Mouse (Mus musculus) embryo, embryonic 9.5 days (tissue): ENCODE data around the gene Crbn.

ENCODE experiments used
- DNase-seq: peaks from one replicate; pipeline ENCODE4 v3.0.0-alpha.2; 2017; ENCODE audit errors: extremely low spot score

The Crbn gene

DNA sequence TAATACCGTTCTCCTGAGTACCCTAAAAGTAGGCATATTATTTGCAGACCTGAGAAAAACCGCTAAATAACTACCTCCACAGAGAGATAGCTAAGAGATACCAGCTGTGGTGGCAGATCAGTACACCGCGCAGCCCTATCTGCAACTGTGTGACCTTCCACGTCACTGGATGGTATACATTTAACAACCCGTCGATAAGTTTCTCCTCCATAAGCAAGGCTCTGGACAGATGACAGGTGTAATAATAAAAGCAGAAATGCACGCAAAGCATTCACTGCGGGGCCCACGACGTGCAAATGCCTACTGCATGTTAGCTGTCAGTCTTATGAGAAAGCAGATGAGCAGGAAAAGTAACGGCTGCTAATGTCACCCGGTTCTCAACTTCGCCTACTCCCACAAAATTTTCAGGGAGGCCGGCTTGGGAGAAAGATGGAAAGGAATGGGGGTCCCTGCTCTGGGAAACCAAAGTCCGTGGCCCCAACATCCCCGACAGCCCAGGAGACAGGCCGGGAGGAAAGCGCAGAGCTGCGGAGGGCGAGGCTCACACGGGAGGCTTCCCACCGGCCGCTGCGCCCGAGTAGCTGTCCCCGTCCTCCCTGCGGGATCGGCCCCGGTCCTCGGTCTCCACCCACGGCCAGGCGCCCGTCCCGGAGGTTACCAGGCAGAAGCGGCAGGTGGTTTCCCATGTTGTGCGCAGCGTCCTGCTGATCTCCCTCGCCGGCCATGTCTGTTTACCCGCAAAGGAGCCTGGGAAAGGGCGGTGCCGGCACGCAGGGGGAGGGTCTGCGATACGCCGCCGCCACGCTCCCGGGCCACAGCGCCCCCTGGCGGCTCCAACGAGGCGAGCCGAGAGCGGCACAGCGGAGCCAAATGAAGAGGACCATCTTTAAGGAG is at the start of gene Crbn:
Gene Crbn (minus strand): TSS at position 745 of the 894 bp plus-strand sequence.
- peak; percentile 90 for DNase-seq

DNA sequence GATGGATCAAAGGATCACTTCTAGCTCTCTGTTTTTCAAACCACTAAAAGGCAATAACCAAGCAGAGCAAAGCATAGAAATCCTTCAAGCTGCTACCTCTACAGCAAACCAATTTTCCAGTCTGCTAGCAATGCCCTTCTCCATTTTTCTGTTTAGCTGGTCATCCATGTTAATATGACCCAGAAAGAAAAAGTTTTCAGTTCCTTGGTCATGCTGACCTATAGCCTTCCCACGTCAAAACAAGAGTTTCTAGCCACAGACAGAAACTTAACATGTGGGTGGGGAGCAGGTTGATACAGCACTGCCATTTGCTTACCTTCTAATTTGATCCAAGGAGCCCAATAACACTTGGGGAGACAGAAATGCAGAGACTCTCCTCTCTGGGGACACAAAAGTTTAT is 40.3 kb upstream of the Crbn start:
- DNase-seq = no peak

DNA sequence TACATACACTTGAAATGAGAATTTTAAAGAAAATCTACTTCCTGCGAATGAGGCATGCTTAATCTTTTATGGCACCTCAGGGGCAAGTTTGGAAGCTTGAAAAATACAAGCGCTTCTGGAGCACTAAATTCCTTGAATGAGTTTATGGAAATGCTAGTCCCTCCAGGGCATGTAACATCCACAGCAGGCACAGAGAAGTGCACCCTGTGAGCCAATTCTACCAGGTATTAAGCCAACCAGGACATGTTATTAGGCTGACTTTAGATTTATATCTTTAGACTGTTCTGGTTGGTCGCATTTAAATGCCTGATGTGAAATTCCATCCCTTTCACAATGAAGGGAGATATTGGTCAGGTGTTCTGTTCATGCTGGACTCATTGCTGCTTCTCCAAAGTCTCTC is 38.2 kb upstream of the Crbn start:
- DNase-seq = no peak

DNA sequence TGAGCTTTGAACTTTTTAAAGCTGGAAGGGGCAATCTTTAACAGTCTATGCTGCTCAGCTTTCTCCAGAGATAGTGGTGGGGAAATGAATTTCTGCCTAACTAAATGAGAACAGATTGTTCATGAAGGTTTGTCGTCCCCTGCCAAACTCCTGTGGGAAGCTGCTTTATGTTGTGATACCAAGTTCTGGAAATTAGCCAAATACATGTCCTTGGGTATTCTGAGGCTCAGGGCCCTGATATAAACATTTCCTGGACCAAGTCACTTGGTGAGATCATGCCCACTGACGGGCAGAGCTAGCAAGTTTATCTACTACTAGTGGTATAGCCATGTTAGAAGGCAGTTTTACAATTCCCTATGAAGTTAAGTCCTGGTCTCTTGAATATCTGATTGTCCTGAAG is 35.4 kb upstream of the Crbn start:
- DNase-seq = no peak

DNA sequence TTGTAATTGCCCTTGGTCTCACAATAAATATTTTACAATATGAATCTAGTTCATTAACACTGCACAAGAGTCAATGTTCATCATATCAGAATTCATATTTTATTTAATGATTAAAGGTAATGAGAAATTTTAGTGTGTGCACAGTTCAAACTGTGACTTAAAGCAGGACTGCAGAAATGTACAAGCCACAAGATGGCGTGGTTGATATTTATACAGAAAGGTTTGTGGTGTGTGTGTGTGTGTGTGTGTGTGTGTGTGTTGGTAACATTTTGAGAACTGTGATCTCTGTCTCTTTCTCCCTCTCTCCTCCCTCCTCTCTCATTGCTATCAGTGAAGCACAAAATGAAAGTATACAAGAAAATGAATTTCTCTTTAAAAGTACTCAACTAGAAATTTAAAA is 22.5 kb upstream of the Crbn start:
- peak; percentile 12 for DNase-seq

DNA sequence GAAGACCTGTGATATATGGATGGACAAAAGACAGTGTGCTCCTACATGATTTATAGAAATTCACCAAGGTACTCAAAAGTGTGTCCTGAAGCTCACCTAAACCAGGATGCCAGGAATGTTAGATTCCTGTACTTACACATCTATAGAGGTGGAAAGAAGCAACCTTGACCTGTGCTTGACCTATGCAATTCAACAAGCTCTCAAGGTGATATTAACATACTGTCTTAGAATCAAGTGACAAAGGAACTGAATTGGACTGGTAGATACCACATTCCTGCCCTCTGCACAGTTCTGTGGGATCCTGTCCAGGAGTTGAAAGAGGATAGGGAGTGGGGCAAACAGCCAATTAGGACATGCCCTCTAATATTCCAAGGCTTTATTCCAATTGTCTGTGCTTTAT is 20.7 kb upstream of the Crbn start:
- DNase-seq = no peak

DNA sequence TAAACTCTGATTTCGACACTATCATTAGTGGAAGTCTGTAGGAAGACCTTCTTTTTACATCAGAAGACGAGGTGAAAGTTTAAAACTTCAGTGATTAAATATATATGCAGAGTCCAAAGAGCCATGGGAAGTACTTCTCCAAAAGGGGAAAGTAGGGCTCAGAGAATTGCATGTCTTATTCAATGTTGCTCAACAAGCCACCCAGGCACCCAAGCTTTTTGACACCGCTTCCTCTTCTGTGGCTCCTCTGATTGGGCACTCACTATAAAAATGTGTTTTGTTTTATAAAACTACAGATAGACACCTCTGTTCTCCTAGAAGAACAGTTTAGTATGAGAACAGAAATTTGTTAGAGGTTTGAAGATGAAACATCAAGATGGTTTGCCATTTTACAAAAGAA is 20.0 kb upstream of the Crbn start:
- no peak for DNase-seq

DNA sequence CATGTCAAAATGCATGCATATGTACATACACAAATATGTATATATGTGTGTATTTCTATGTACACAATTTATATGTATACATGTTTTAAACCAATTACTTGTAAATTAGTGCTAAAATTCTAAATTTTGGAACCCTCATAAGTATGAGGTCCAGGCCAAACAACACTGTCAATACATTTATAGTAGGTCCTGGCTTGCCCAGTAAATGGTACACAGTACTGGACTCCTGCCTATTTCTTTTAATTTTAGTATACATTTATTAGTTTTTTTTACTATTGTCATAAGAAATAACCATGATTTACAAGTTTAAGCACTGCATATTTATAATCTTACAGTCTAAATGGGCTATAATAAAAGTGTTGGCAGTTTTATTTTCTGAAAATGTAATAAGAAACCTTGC is 19.4 kb upstream of the Crbn start:
- DNase-seq = no peak

DNA sequence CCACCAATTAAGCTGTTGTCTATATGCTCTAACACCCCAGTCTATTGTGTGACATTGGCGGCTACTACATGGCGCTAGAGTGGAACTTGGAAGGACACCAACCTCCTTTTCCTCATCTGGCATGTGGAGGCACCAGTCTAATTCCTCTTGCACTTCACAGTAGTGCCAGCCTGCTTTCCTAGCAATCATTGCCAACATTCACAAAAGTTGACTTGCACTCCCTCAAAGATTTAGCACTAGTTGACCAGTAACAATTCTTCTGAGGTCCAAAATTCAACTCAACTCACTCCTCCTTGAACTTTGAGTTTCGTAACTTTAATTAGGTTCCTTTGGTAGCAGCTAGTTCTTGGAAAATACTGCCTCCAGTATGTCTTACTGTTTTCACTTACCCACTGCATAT is 10.8 kb upstream of the Crbn start:
- DNase-seq = no peak

DNA sequence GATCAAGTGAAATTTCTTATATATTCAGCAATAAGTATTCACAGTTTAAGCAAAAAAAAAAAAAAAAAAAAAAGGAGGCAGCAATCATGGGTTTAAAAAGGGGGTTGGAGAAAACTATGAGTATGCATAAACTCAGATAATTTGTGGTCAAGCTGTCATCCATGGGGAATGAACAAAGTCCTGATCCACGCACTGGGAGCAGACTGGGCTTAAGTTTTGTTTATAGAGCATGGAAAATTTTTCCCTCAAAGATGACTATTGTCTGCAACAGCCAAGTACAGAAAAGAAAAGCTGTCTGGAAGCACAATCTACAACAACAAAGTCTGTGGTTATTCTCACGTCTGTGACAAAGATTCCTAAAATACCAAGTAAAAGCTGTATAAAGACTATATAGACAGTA is 9.3 kb upstream of the Crbn start:
- DNase-seq = no peak

DNA sequence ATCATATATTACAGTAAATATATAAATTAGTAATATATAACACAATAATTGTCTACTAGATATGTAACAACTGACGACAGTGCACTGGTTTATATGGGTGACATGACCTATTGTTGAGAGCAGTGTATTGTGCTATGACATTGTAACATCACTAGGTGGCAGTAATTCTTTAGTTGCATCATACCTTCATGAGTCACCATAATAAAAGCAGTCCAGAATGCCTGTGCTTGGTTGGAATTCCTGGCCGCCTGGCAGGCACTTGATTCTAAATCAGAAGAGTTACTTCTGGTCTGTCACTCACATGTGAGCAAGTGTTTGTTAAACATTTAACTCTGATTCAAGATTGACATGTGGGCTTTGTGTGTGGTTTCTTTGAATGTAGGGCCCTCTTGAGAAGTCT is 5.0 kb upstream of the Crbn start:
- peak; percentile 20 for DNase-seq

DNA sequence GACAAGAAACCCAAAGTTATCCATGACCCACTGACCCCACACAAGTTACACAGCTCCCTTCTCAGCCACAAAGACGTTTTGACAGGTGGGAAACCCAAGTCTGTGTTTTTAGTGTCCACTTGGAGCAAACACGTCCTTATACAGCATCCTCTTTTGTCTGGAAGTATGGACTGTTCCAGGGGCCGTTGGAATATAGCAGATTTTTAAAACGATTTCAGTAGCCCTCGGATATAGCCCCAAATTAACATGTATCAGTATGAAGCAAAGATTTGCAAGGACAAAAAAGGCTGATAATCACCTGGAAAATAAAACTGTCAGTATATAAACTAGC is 315 bp upstream of the Crbn start:
- DNase-seq = no peak

DNA sequence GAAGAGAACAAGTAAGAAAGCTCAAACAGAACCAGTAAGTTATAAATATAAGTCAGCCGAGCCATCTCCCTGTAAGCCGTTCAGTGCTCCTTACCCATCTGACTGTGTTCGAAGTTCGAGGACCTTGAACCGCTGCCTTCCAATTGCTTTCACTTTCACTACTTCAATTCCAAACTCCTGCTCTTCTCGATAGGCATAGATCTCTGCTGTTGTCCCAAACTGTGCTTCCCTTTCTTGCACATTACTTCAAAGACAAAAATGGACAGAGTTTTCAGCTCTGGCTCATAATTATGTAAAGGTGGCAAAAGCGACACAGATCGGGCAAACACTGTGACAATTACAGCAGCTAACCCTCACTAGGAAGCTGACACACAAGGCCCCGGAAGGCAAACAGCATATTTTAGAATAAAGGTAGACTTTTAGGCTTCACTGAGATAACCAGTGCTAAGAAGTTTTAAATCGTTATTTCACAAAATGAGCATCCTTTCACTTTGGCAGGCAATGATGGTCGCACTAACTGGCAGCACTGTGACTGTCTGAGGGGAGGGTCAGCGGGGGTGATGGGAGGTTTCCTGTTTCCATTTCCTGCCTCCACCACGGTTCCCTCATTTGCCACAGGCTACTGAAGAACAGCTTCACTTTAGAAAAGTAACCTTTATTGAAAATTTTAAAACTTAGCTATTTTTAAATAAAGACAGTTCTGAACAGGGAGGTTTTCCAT is 5.6 kb downstream of the Crbn start:
- no peak for DNase-seq

DNA sequence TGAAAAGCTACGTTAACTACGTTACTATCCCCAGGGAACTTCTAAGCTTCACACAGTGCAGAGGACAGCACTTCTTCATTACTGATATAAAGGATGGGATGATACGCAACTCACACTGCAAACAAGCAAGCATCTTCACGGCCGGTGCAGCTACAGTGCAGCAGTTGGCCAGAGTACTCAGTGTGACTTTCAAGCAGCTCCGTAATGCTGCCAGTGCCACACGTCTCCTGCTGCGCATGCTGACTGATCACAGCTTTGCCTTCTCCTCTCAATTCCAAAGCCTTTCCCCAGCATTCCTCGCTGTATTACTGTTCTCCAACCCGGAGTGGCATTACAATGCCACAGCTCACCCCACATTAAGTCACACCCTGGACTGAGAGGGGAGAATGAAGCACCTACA is 6.3 kb downstream of the Crbn start:
- DNase-seq = no peak

DNA sequence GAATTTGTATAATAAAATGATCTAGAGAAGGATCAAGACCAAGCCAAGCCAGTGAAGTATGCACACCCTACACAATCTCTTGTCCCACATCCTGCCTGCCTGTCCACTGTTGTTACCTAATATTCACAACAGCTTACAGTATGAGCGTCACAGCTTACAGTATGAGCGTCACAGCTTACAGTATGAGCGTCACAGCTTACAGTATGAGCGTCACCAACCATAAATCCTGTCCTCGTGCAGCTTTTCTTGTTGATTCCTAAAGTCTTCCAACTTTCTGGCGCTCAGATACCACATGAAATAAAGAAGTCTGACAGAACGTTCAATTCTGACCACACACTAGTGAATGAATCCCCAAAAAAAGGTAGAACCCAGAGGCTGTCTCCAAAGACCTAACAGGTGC is 6.8 kb downstream of the Crbn start:
- no peak for DNase-seq

DNA sequence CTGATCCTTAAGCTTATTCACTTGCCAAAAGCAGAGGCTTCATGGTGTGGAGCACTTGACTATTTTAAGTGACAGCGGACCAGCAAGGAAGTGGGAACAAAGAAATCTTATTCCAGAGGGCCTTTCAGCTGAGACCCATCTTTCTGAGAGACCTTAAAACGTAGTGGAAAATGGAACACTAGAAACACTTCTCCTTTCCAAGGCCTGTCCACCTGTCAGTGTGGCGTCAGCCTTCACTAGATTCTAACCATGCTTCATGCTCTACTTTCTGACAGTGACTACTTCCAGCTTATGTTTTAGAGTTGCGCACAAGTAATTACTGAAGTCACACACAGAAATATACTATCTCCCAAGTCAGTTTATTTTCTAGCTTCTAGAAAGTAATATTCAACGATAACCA is 7.4 kb downstream of the Crbn start:
- DNase-seq = no peak

DNA sequence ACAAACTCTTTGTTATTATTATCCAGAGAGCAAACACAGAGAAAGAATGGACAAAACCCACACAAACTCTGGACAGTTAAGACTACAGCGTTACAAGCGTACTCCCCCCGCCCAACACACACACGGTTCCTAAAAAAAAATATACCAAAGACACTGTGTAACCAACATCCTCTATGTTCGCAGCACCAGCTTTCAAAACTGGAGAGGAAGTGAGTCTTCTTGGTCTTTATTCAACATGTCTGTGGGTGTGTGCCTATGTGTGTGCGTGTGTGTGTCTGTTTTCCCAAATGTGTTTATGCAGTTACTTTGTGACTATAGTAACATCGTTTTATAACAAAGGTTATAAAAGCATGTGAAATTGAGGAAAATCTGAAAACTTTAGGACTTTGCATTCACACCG is 8.4 kb downstream of the Crbn start:
- DNase-seq = no peak

DNA sequence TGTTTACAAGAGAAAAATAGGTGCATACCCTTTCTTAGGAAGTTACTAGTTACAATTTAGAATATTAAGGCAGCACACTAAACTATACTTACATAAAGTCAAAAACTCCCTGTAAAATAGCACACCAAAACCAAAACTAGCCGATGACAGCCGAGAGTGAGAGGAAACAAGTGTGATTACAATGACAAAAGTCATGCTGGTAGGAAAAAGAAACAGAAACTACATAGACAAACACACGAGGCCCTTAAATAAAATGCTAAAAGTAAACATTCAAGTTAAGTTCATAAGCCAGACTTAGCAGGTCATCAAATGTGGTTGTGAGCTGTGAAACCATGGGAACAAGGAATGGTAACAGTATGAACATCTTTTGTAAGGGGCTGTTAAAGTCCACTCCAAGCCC is 12.7 kb downstream of the Crbn start:
- DNase-seq = no peak

DNA sequence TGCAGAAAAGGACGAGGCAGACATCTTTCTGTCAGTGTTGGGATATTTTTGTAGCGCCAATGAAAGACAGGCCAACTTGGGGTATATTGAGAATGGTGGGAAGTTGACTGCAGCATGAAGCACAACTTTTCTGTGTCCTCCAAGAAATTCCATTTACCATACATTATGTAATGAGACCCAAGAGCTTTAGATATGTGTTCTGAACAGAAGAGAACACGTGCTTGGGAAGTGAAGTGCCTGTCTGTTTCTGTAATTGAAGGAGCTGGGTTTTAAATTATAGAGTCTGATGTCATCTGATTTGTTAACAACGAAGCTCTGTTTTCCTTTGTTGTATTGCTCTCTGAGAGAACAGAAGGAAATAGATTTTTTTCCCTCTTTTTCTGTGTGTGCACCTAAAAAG is 29.8 kb downstream of the Crbn start:
- no peak for DNase-seq

DNA sequence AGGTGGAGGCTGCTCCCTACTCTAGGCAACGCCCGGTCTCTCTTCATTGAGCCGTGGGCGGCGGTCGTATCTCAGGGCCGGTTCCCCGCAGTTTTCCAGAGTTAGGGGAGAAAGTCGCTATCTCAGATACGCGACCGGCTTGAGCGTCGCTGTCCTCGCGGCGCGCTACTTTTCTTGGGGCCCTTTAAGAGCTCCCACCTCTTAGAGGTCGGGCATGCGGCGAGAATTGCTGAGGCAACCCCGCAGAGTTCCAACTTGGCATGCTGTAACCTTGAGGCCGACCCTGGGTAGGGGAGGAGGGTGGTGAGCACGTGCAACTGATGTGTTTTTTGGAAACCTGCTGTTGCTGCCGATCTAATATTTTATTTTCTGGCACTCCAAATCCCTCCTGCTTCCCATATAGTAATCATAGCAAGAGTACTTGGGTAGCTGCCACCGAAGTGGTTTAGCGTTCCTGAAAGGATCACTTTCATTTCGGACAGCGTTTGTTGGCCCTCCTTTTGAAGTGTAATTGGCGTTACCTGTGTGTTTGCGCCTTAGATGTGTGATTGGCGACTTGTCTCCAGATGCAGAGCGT is 30.5 kb downstream of the Crbn start:
- no peak for DNase-seq

DNA sequence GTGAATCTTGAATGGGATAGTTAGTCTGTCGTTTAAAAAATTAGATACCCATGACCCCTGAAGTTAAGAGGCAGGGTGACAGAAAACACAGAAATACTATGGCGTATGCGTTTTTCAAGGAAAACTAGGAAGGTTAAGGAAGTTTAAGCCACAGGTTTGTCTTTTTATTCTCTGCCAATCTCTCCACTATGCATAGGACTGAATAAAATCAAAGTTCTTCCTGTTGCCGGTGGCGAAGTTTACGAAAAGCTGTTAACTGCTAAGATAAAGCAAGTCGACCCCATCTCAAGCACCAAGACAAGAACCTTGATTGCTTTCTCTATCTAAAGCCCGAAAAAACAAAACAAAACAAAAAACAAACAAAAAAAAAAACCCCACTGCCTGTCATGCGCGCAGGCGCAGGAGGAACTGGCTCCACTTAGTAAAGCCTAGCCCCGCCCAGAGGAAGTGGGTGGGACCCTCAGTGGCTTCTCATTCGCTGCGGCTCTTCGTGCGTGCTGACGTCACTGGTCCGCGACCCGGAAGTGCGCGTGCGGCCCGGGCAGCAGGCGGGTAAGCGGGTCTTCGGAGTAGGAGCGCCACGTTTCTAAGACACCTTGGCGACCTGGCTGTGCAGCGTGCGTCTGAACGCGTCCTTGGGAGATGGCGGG is 31.1 kb downstream of the Crbn start, which contains the start of gene Trnt1:
Gene Trnt1 (plus strand): TSS at position 481 of the 650 bp plus-strand sequence.
- DNase-seq = peak; percentile 95

DNA sequence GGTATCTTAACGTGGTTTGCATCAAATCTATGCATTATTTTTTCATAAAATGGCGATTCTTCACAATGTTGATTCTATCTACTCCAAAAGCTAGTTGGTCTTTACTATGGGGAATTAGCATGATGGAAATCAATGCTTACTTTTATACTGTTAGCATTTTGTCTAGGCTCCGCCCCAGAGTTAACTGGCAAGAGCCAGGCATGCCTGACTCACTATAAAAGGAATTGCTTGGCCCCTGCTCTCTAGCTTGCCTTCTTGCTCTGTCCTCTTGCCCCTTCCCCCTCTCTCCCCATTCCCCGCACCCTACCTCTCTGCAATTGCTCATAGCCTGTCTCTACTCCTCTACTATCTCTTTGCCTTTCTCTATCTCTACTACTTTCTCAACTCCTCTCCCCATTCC is 33.1 kb downstream of the Crbn start:
- DNase-seq = no peak

DNA sequence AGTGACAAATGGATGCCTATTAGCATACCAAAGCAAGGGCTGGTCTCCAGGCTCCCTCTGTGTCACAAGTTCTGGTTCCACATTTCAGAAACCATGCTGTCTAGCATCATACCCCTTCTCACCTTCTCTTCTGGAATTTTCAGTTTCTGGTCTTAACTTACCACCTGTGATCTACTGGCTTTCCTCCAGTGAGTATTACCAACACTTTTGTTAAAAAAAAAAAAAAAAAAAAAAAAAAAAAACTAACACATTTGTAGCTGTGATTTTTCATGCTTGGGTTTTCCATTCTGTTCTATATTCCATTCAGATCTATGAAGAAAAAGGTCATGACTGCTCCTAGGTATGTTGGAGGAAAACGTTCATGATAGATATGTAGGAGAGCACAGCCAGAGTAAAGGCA is 34.0 kb downstream of the Crbn start:
- DNase-seq = no peak
